ENCODE assay signal across 11 mouse cellular contexts in the genomic region with DNA sequence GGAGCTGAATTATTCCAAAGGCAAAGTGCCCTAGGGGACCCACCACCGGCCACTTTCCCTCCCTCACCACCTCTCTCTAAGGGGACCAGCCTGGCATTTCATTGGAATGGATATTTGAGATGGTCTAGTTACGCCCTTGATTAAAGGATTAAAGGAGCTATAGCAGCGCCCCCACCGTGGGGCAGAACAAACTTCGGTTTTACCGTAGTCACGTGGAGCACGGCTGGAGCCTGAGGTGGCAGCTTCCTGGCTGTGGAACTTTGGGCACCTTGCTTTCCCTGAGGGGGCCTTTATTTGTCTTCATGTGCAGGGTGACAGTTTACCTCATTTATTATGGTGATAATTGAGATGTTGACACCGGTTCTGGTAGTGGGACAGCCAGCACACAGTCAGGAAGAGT. TPM values are rescaled to one million over a fixed set of nuclear protein-coding genes. Genes with fewer than 3 reads are reported as not detected.
A peak's percentile ranks its signal among the peaks of the same experiment; 100 is the strongest.
DNase-seq lines count a peak whose midpoint lies in the region; ATAC-seq and TF ChIP-seq lines count a peak whose summit lies in the region.
"Had no signal": no experiment of that assay in that cellular context is flagged by ENCODE, and none has a peak within 500 bp of the region (broad histone marks: within the 10 kb centered on the region; RNA-seq: fewer than 3 reads in every experiment).

No protein-coding gene starts in this region.

- H3K9ac ChIP-seq in lung, postnatal 0 days (replicated peaks; ENCODE audit: low read depth), result no peak overlapping the region
- peak overlapping the region; percentile 83 for H3K9ac ChIP-seq in forebrain, embryonic 16.5 days (replicated peaks; ENCODE audit: low read depth, low read length)
- no peak overlapping the region for H3K9ac ChIP-seq in liver, embryonic 15.5 days
- H3K9ac ChIP-seq: heart, embryonic 15.5 days had no signal

- no peak overlapping the region for H3K27ac ChIP-seq in lung, postnatal 0 days (ENCODE audit: low read length)
- H3K27ac ChIP-seq in forebrain, embryonic 16.5 days (ENCODE audit: low read length), result no peak overlapping the region; the same call in 1 of the 2 replicates
- 0 out of 2 replicates have a peak overlapping the region, but pooled peaks have one; percentile 57 for H3K27ac ChIP-seq in liver, embryonic 15.5 days (replicated peaks)
- H3K27ac ChIP-seq: heart, embryonic 15.5 days; macrophage had no signal

- ATAC-seq in lung, postnatal 0 days, result no peak
- ATAC-seq in forebrain, embryonic 16.5 days, result no peak
- ATAC-seq in liver, embryonic 15.5 days (ENCODE audit: insufficient read depth), result no peak

- H3K9me3 ChIP-seq in lung, postnatal 0 days (ENCODE audit: low read length), result no peaks in the 10 kb centered on the region
- H3K9me3 ChIP-seq in forebrain, embryonic 16.5 days (ENCODE audit: control insufficient read depth, low read length), result no peaks in the 10 kb centered on the region
- H3K9me3 ChIP-seq in liver, embryonic 15.5 days (replicated peaks), result no peaks in the 10 kb centered on the region
- H3K9me3 ChIP-seq: heart, embryonic 15.5 days had no signal

- H3K4me1 ChIP-seq in lung, postnatal 0 days (ENCODE audit: insufficient read depth, low read depth, low read length), result peaks cover 30% of the 10 kb centered on the region; the same call in 1 of the 2 replicates
- H3K4me1 ChIP-seq in forebrain, embryonic 16.5 days (replicated peaks; ENCODE audit: control insufficient read depth, insufficient read depth, low read length), result peaks cover 43% of the 10 kb centered on the region
- peaks cover 79% of the 10 kb centered on the region for H3K4me1 ChIP-seq in liver, embryonic 15.5 days (replicated peaks)

- peak overlapping the region; percentile 34 for H3K4me2 ChIP-seq in lung, postnatal 0 days (replicated peaks; ENCODE audit: low read depth, low read length)
- peak overlapping the region; percentile 96 for H3K4me2 ChIP-seq in forebrain, embryonic 16.5 days (ENCODE audit: low read length)
- peak overlapping the region; percentile 85 for H3K4me2 ChIP-seq in liver, embryonic 15.5 days

- no peak for TF ChIP-seq EP300 in lung, postnatal 0 days (IDR thresholded peaks at IDR 0.05)

- no peak overlapping the region for H3K4me3 ChIP-seq in lung, postnatal 0 days (ENCODE audit: low read depth, low read length)
- H3K4me3 ChIP-seq in forebrain, embryonic 16.5 days (replicated peaks; ENCODE audit: low read length), result peak overlapping the region; percentile 64
- H3K4me3 ChIP-seq in liver, embryonic 15.5 days (replicated peaks), result no peak overlapping the region
- H3K4me3 ChIP-seq: heart, embryonic 15.5 days had no signal

- 49% methylated on average over 9 of the region's 9 CpGs for WGBS in lung, postnatal 0 days
- WGBS in forebrain, embryonic 16.5 days, result 17% methylated on average over 9 of the region's 9 CpGs
- WGBS in liver, embryonic 15.5 days (ENCODE audit: insufficient replicate concordance), result 35% methylated on average over 9 of the region's 9 CpGs

- no peak for DNase-seq in lung, postnatal 0 days (ENCODE audit: low spot score)
- no peak for DNase-seq in lung, postnatal 10 days
- peak; percentile 44 for DNase-seq in thymus, postnatal 14 days
- DNase-seq in layer of hippocampus, adult 18-20 months (ENCODE audit: low spot score in 2 of 2), result no peak
- no peak for DNase-seq in cerebellum, postnatal 10 days
- DNase-seq in cerebellum, adult 18-20 months, result no peak
- DNase-seq: cerebellum, adult 8-10 months had no signal

- TF ChIP-seq CTCF in lung, postnatal 0 days (IDR thresholded peaks at IDR 0.05), result no peak

- no peaks in the 10 kb centered on the region for H3K27me3 ChIP-seq in lung, postnatal 0 days (replicated peaks; ENCODE audit: insufficient read depth, low read length)
- no peaks in the 10 kb centered on the region for H3K27me3 ChIP-seq in forebrain, embryonic 16.5 days (replicated peaks; ENCODE audit: control insufficient read depth, insufficient read depth, low read length)
- H3K27me3 ChIP-seq in liver, embryonic 15.5 days, result no peaks in the 10 kb centered on the region
- H3K27me3 ChIP-seq: heart, embryonic 15.5 days had no signal

- no peaks in the 10 kb centered on the region for H3K36me3 ChIP-seq in lung, postnatal 0 days (ENCODE audit: insufficient read depth, low read length)
- no peaks in the 10 kb centered on the region for H3K36me3 ChIP-seq in forebrain, embryonic 16.5 days (ENCODE audit: control insufficient read depth, insufficient read depth)
- H3K36me3 ChIP-seq in liver, embryonic 15.5 days (replicated peaks), result no peaks in the 10 kb centered on the region
- H3K36me3 ChIP-seq: heart, embryonic 15.5 days had no signal

RNA-seq across cellular contexts. Expression of a gene that starts 4.8 kb away (rescaled TPM):
- 27.6 and 29.6 TPM in 2 replicates for polyA plus RNA-seq in lung, postnatal 0 days (2015; fragmentation: Nextera tagmentation; extraction: Ambion mirVana)
- polyA plus RNA-seq in forebrain, embryonic 16.5 days (2015; fragmentation: Nextera tagmentation; extraction: Ambion mirVana), result 80.1 and 98.1 TPM in 2 replicates
- polyA plus RNA-seq in liver, embryonic 15.5 days (2015; fragmentation: Nextera tagmentation; extraction: Ambion mirVana), result 11.5 and 15.7 TPM in 2 replicates
- 100 to 1,000 TPM; 275 to 296 TPM for total RNA-seq in layer of hippocampus, adult 18-20 months (2021)

Comparison
In these comparisons a context has a peak if more than half of its experiments do, and no peak if none do; other contexts are left out.
1. H3K4me2 ChIP-seq: peak in every context shown above with its lines; median percentile 96 in forebrain, embryonic 16.5 days; 85 in liver, embryonic 15.5 days; 34 in lung, postnatal 0 days.